Comparison of ENCODE assay signal across 10 mouse cellular contexts in the genomic region with DNA sequence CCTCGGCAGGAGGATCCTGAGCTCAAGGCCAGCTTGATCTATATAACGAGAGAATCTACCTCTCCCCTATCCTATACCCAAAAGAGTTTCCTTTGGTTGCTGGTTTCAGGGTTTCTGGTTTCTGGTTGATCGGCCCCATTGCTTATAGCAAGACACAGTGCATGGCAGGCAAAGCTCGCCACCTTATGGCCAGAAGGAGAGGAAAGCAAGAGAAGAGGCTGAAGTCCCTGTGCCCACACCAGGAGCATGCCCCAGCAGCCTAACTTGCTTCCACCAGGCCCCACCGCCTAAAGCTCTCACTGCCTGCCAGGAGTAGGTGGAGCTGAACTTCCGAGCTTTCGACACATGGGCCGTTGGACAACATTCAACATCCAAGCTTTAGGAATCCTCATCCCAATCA. TPM values are rescaled to one million over a fixed set of nuclear protein-coding genes. Genes with fewer than 3 reads are reported as not detected.
DNase-seq lines count a peak whose midpoint lies in the region; ATAC-seq and TF ChIP-seq lines count a peak whose summit lies in the region.
"Had no signal": no experiment of that assay in that cellular context is flagged by ENCODE, and none has a peak within 500 bp of the region (broad histone marks: within the 10 kb centered on the region; RNA-seq: fewer than 3 reads in every experiment).

No protein-coding gene starts in this region.

- no peak overlapping the region for H3K27ac ChIP-seq in heart, postnatal 0 days (ENCODE audit: low read depth)
- H3K27ac ChIP-seq in heart, embryonic 12.5 days (ENCODE audit: poor library complexity, severe bottlenecking), result no peak overlapping the region
- no peak overlapping the region for H3K27ac ChIP-seq in thymus, adult 2 months (ENCODE audit: control insufficient read depth, insufficient read depth, low read length)
- H3K27ac ChIP-seq in cortical plate, adult 2 months (ENCODE audit: insufficient read depth, low read length), result no peak overlapping the region

- no peak for TF ChIP-seq POLR2A in thymus, adult 2 months (IDR thresholded peaks at IDR 0.05; ENCODE audit: control insufficient read depth, extremely low read depth, insufficient read depth, low read length, poor library complexity)
- TF ChIP-seq POLR2A in cortical plate, adult 2 months (IDR thresholded peaks at IDR 0.05; ENCODE audit: extremely low read depth, insufficient read depth, low read length), result no peak

- H3K4me2 ChIP-seq in heart, postnatal 0 days (ENCODE audit: low read depth, low read length), result no peak overlapping the region
- no peak overlapping the region for H3K4me2 ChIP-seq in heart, embryonic 12.5 days

- peak; percentile 76 for TF ChIP-seq CTCF in heart, postnatal 0 days (IDR thresholded peaks at IDR 0.05; ENCODE audit: low read depth)
- no peak for TF ChIP-seq CTCF in thymus, adult 2 months (IDR thresholded peaks at IDR 0.05; ENCODE audit: borderline replicate concordance, control insufficient read depth, extremely low read depth, insufficient read depth, low read length, poor library complexity)
- peak; percentile 73 for TF ChIP-seq CTCF in cortical plate, adult 2 months (IDR thresholded peaks at IDR 0.05; ENCODE audit: extremely low read depth, insufficient read depth, low read length)

- no peak for TF ChIP-seq EP300 in heart, postnatal 0 days (IDR thresholded peaks at IDR 0.05; ENCODE audit: low read depth)

- H3K27me3 ChIP-seq in heart, postnatal 0 days (ENCODE audit: control insufficient read depth, insufficient read depth, low read length), result no peaks in the 10 kb centered on the region
- H3K27me3 ChIP-seq in heart, embryonic 12.5 days (replicated peaks), result no peaks in the 10 kb centered on the region
- no peaks in the 10 kb centered on the region for H3K27me3 ChIP-seq in thymus, adult 2 months (ENCODE audit: control insufficient read depth, insufficient read depth, low read length)

- intact Hi-C loops in left cerebral cortex, postnatal 25 days (cut with DNase I), result no loop called here

- H3K4me3 ChIP-seq in heart, postnatal 0 days (ENCODE audit: low read depth, low read length), result no peak overlapping the region
- no peak overlapping the region for H3K4me3 ChIP-seq in heart, embryonic 12.5 days
- H3K4me3 ChIP-seq in thymus, adult 2 months (ENCODE audit: control insufficient read depth, insufficient read depth, low read length), result no peak overlapping the region
- no peak overlapping the region for H3K4me3 ChIP-seq in cortical plate, adult 2 months (ENCODE audit: insufficient read depth, low read length)

- no peak overlapping the region for H3K9ac ChIP-seq in heart, postnatal 0 days (replicated peaks; ENCODE audit: low read depth, low read length)
- H3K9ac ChIP-seq in heart, embryonic 12.5 days, result no peak overlapping the region

- H3K9me3 ChIP-seq in heart, postnatal 0 days (replicated peaks; ENCODE audit: control insufficient read depth, low read length), result no peaks in the 10 kb centered on the region
- no peaks in the 10 kb centered on the region; the same call in 1 of the 2 replicates for H3K9me3 ChIP-seq in heart, embryonic 12.5 days (replicated peaks)

- peak; percentile 41 for DNase-seq in heart, postnatal 0 days (ENCODE audit: low spot score)
- peak; percentile 15 for DNase-seq in thymus, adult 2 months
- DNase-seq in thymus, adult 18-20 months, result no peak
- peak; percentile 52 to 71 for DNase-seq in left cerebral cortex, postnatal 25 days (ENCODE audit: low spot score in 2 of 2)
- DNase-seq in right cerebral cortex, postnatal 25 days, result peak; percentile 38

- 29% methylated on average over 8 of the region's 8 CpGs for WGBS in heart, postnatal 0 days
- 29% methylated on average over 8 of the region's 8 CpGs for WGBS in heart, embryonic 12.5 days
- 58% methylated on average over 8 of the region's 8 CpGs for WGBS in thymus, adult 2 months

- no peaks in the 10 kb centered on the region for H3K36me3 ChIP-seq in heart, postnatal 0 days (replicated peaks; ENCODE audit: control insufficient read depth, insufficient read depth, low read length)
- no peaks in the 10 kb centered on the region for H3K36me3 ChIP-seq in heart, embryonic 12.5 days
- H3K36me3 ChIP-seq in thymus, adult 2 months (ENCODE audit: control insufficient read depth, insufficient read depth, low read length), result no peaks in the 10 kb centered on the region

- no peaks in the 10 kb centered on the region for H3K4me1 ChIP-seq in heart, postnatal 0 days (ENCODE audit: control insufficient read depth, insufficient read depth)
- no peaks in the 10 kb centered on the region for H3K4me1 ChIP-seq in heart, embryonic 12.5 days (replicated peaks)
- H3K4me1 ChIP-seq in thymus, adult 2 months (replicated peaks; ENCODE audit: control insufficient read depth, insufficient read depth, low read length), result no peaks in the 10 kb centered on the region
- H3K4me1 ChIP-seq in cortical plate, adult 2 months (ENCODE audit: control insufficient read depth, insufficient read depth, low read length), result no peaks in the 10 kb centered on the region

- 0 out of 2 replicates have a peak, but pooled peaks have one; percentile 36 for ATAC-seq in heart, postnatal 0 days (ENCODE audit: insufficient read depth, low read depth)
- ATAC-seq in heart, embryonic 12.5 days (ENCODE audit: insufficient number of reproducible peaks, low FRiP score), result no peak
- no peak for ATAC-seq in monocyte, adult 5-6 weeks (replicated peaks; ENCODE audit: insufficient number of reproducible peaks, low FRiP score, low TSS enrichment, poor library complexity, severe bottlenecking)

RNA-seq across cellular contexts. Expression of a gene that starts 10.8 kb away (rescaled TPM):
- total RNA-seq in heart, postnatal 0 days (2014; rRNA removed; ENCODE audit: low replicate concordance), result 1.2 TPM in 1 of 2 replicates, not detected in the other
- polyA plus RNA-seq in heart, postnatal 0 days (2015; fragmentation: Nextera tagmentation; extraction: Ambion mirVana), result 0.14 and 0.19 TPM in 2 replicates
- polyA plus RNA-seq in heart, embryonic 12.5 days (2016; fragmentation: Nextera tagmentation; extraction: Ambion mirVana), result 0.36 and 0.46 TPM in 2 replicates
- polyA plus RNA-seq in thymus, adult 2 months (2012; rRNA removed), result 0.08 and 0.38 TPM in 2 replicates
- polyA plus RNA-seq in cortical plate, adult 2 months (2012; rRNA removed), result 0.19 and 0.25 TPM in 2 replicates
- total RNA-seq in left cerebral cortex, postnatal 25 days (2021), result under 1 TPM; 0.21 to 0.23 TPM
- total RNA-seq in monocyte, adult 5-6 weeks (2017), result not detected in 3 replicates

RNA-seq across cellular contexts. Expression of a gene that starts 58.7 kb away (rescaled TPM):
- total RNA-seq in heart, postnatal 0 days (2014; rRNA removed; ENCODE audit: low replicate concordance), result not detected in 2 replicates
- polyA plus RNA-seq in heart, postnatal 0 days (2015; fragmentation: Nextera tagmentation; extraction: Ambion mirVana), result 0.07 and 0.11 TPM in 2 replicates
- 0.15 and 0.23 TPM in 2 replicates for polyA plus RNA-seq in heart, embryonic 12.5 days (2016; fragmentation: Nextera tagmentation; extraction: Ambion mirVana)
- polyA plus RNA-seq in thymus, adult 2 months (2012; rRNA removed), result not detected in 2 replicates
- polyA plus RNA-seq in cortical plate, adult 2 months (2012; rRNA removed), result not detected in 2 replicates
- not detected for total RNA-seq in left cerebral cortex, postnatal 25 days (2021)
- 1.3 TPM in 1 of 3 replicates, not detected in the others for total RNA-seq in monocyte, adult 5-6 weeks (2017)
- total RNA-seq: layer of hippocampus, adult 18-20 months had no signal
- polyA plus RNA-seq: spleen, adult 2 months had no signal

Comparison
In these comparisons a context has a peak if more than half of its experiments do, and no peak if none do; other contexts are left out.
1. DNase-seq: peak in heart, postnatal 0 days (single experiment), thymus, adult 2 months (single experiment), left cerebral cortex, postnatal 25 days (2 of 2) and right cerebral cortex, postnatal 25 days (single experiment); none in thymus, adult 18-20 months (0 of 2).